Mouse (Mus musculus) kidney, adult 2 months (tissue): ENCODE data around the gene Utrn.

ENCODE experiments used
- CTCF ChIP-seq: fragments of 200-500 bp; conservative IDR thresholded peaks from 2 replicates; pipeline ENCODE4 v1.5.1; 2011; ENCODE audit warnings: low read depth, mild to moderate bottlenecking, control low read depth, low read length, moderate library complexity, mixed read lengths; ENCODE audit not compliant: insufficient read depth, insufficient read length
- POLR2A ChIP-seq: fragments of 200-500 bp; IDR thresholded peaks from one replicate; pipeline ENCODE4 v1.6.1; 2011; ENCODE audit warnings: low read depth, low read length, control low read depth

DNA sequence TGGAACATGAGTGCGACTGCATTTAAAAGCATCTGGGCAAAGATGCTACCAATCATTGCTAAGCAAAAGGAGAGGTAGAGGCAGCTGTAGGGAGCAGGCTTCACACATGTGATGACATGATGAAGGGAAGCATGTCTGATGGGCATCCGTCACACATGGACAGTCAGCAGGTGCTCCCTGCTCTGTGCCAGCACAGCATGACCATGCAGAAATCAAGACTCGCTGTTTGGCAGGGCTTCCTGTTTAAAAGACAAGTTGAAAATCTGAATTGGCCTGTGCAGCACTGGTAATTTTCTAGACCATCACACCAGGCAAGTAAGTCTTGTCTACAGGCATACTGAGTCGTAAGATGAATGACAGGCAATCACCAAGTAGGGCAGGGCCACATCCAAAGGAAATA is 112.5 kb downstream of the Utrn start:
- TF ChIP-seq POLR2A (no peak), CTCF (no peak)
